Mouse (Mus musculus): ENCODE data around the gene AI464131.

GRCm38 (mm10) chr4:41497995-41498845, 4.7 kb downstream of the AI464131 start:
- no peak for TF ChIP-seq CTCF (IDR thresholded peaks at IDR 0.05; ENCODE audit: low read depth)
- TF ChIP-seq EP300 (optimal IDR thresholded peaks at IDR 0.05) = no peak

Data from stomach, postnatal 0 days (tissue).